Mouse (Mus musculus): ENCODE results near the gene Lyrm7.
A peak's percentile ranks its signal among the peaks of the same experiment; 100 is the strongest.
"Not testable (repeated sequence)": the region's sequence is repeated elsewhere in the genome, so short reads cannot be mapped to it uniquely, and the experiment has no call there.

Gene Lyrm7

DNA sequence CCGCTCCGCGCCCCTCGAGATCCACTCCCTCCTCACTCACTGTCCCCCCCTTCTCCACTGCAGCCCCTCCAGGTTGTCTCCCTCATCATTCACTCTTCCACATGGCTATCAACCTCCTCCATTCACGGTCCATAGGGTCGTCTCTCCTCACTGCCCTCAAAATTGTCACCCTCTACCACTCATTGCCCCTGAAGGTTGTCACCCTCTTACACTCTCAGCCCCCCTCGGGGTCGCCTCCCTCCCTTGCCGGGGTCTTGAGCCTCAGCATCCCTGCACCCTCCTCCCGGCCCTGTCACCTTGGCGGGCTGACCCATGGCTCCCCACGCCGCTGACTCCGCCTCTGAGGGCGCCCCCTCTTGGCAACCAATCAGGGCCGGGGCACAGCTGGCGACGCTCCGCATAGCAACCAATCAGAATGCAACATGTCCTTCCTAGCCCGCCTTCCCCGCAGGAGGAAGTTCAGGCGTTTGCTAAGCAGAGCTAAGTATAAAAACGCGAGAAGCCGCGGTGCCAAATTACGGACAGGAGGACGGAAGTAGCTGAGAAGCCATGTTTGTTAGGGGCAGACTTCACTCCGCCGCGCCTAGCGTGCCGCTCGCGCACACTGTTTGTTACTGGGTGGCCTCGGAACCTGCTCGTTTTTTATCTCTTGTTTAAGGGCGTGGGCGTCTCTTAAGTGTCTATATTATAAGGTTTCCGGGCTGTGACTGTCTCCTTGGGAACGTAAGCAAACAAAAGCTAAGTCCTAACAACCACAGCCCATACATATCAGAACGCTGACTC is at the start of gene Lyrm7:
TSS of gene Lyrm7 (minus strand) at position 661 of the 783 bp plus-strand sequence.
- DNase-seq (ENCODE audit: low read depth) = peak; percentile 94

DNA sequence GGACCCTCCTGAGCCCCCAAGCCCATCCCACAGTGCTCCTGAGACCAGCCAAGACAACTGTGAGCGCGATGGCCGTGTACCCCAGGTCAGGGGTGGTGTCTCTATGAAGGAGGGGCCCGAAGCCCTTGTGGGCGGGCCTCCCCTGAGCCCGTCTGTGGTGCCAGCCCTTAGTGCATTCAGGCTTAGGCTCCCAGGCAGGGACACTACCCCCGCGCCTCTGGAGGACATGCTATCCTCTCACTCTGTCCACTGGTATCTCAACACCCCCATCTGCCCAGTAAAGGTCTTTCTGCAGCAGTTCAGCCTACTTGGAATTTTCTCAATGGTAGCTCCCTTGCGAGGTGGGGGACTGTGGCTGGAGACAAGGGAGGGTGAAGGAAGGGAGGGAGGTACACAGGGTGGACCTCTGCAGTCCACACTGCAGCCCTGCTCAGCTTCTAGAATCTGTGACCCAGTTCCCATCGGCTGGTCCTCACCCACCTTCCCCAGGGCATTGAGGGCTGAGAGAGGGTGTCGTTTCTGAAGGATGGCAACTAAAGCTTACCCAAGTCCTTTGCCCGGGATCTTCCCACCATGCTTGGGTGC is 49.5 kb upstream of the Lyrm7 start:
- no peak for DNase-seq (ENCODE audit: low read depth)

DNA sequence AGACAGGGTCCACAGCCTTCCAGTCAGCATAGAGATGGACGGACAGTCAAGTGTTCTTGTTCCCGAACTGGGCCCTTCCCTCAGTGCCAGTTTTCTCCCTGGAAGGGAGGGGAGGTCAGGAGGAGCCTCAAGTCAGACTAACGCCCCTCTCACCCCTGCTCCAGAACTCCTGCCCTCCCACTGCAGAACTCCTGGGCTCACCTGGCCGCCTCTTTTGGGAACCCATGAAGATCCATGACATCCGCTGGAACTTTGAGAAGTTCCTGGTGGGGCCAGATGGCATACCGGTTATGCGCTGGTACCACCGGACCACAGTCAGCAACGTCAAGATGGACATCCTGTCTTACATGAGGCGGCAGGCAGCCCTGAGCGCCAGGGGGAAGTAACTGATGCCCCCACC is 48.6 kb upstream of the Lyrm7 start:
- no peak for DNase-seq (ENCODE audit: low read depth)

- DNase-seq (ENCODE audit: low read depth) = no peak
These were observed 46.5 kb upstream of the Lyrm7 start for GRCm38 (mm10) chr11:54907259-54907658.

DNA sequence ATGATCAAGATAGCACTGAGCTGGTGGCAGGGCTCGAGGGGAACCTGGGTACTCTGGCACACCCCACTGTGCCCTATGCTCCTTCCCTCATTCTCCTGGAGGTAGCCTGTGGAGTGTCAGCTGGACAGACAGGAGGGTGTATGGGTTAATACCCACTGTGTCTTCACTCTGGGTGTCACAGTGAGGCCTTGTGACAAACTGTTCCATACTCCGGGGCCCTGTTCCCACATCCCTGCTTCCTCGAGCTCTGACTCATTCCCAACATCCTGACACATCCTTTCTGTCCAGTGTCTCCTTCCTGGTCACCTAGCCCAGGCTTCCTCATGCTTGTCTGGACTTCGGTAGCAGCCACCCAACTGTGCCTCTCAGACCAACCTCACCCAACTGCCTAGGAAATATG is 45.8 kb upstream of the Lyrm7 start:
- DNase-seq (ENCODE audit: low read depth) = no peak

- no peak for DNase-seq (ENCODE audit: low read depth)
These were observed 45.2 kb upstream of the Lyrm7 start for GRCm38 (mm10) chr11:54905931-54906330.

DNA sequence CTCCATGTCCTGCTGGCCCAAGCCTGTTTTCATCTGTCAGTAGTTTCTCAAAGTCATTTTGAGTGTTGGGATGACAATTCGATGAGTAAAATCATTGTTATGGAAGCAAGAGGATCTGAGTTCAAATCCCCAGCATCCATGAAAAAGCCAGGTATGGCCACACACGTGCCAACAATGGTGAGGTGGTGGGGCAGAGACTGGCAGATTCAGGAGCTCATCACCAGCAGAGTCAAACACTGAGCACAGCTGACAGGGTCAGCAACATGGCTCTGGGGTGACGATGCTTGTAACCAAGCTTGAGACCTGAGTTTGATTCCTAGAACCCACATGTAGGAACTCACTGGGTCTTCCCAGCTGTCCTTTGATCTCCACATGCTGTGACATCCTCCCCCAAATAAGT is 44.4 kb upstream of the Lyrm7 start:
- no peak for DNase-seq (ENCODE audit: low read depth)

DNA sequence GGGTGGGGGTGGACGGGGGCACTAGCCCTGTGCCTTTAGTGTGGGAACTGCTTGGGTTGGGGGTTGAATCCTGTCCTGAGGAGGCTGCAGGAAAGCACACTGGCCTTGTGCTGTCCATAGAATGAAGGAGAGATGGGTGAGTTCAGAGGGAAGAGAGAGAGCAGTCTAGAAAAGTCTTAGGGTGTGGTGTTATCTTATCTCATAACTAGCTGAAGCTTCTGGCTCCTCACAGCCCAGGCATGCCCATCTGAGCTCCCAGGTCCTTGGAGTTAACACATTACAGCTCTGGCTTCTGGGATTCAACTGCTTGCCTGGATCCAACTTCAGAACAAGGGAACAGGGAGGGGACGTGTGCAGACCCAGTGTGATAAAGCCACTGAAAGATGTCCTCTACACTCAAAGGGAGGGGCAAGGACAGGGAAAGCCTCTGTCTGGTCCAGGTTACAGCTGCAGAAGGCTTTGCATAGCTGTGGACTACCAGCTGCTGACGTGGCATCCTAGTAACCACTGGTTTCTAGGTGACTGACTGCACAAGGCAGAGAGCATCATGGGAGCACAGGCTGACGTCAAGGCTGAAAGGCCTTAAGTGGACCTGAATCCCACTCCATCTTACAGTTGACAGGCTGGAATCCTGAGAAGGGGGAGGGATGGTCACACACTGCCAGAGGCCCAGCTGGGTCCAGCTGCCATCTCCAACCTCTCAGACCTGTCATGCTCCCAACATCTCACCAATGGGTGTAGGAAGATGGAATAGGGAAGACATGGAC is 43.4 kb upstream of the Lyrm7 start:
- no peak for DNase-seq (ENCODE audit: low read depth)

DNA sequence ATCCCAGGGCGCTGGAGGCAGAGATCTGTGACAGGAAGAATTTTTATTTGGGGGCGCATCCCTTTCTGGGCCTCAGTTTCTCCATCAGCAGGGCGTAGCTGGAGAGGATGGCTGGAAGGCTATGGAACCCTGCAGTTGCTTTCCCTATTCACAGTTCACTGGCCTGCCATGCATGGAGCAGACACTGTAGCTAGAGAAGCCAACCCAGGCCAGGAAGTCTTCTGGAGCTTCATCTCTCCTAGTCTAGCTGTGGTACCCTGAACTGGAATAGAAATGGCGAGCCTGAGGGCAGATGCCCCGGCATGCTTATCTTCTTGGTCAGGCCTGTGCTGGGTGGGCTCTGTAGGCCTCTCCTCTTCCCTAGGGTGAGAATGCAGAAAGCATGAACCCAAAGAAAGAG is 42.6 kb upstream of the Lyrm7 start:
- DNase-seq (ENCODE audit: low read depth) = no peak

DNA sequence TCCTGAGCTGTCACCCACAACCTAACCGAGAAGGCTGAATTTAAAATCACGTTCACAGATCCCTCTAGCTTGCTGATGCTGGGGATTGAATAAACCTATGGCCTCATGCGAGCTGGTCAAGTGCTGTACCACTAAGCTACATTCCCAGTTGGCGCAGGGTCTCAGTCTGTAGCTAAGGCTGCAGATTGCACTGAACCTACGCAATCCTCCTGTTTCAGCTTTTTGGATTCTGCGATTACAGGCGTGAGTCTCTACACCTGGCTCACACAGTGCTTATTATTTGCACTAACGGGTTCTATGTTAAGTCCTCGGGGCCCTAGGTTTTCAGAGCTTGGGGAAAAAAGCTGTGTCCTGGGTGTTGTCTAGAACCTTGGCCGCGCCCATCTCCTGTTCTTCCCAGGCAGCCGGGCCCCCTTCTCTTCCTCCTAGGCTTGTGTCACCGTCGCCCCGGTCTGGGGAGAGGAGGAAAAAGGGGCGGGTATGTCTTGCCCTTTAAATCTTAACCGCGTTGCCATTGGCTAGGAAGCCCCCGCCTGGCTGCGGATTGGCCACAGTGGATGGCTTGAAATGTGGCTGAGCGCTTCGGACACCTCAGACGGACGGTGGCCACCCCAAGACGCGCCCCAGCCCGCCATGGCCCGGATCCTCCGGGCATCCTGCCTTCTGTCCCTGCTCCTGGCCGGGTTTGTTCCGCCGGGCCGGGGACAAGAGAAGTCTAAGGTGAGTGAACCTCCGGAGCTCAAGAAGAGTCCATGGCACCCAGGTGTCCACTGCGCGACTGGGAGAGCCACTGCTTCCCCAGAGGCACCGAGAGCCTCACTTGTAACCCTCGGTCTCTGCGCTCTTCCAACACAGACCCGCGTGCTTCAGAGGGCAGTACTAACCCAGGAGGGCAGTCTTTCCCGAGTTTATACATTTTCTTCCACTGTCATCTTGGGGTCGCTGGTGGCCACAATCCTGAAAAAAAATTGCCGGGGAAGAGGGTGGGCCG is 41.9 kb upstream of the Lyrm7 start, which contains the start of gene Gpx3:
TSS of gene Gpx3 (plus strand) at position 121 of the 991 bp plus-strand sequence.
- DNase-seq (ENCODE audit: low read depth) = no peak

GRCm38 (mm10) chr11:54899657-54900056 is 38.9 kb upstream of the Lyrm7 start:
- no peak for DNase-seq (ENCODE audit: low read depth)

- DNase-seq (ENCODE audit: low read depth) = peak; percentile 81
These were observed 36.8 kb upstream of the Lyrm7 start for GRCm38 (mm10) chr11:54897470-54897869.

- DNase-seq (ENCODE audit: low read depth) = not testable (repeated sequence)
These were observed 35.9 kb upstream of the Lyrm7 start for GRCm38 (mm10) chr11:54896646-54897045.

GRCm38 (mm10) chr11:54894589-54894988 is 33.9 kb upstream of the Lyrm7 start:
- DNase-seq (ENCODE audit: low read depth) = no peak

- no peak for DNase-seq (ENCODE audit: low read depth)
These were observed 31.4 kb upstream of the Lyrm7 start for GRCm38 (mm10) chr11:54892091-54892490.

GRCm38 (mm10) chr11:54891341-54891740 is 30.6 kb upstream of the Lyrm7 start:
- DNase-seq (ENCODE audit: low read depth) = no peak

GRCm38 (mm10) chr11:54887927-54888326 is 27.2 kb upstream of the Lyrm7 start:
- no peak for DNase-seq (ENCODE audit: low read depth)

GRCm38 (mm10) chr11:54885406-54885805 is 24.7 kb upstream of the Lyrm7 start:
- no peak for DNase-seq (ENCODE audit: low read depth)

DNA sequence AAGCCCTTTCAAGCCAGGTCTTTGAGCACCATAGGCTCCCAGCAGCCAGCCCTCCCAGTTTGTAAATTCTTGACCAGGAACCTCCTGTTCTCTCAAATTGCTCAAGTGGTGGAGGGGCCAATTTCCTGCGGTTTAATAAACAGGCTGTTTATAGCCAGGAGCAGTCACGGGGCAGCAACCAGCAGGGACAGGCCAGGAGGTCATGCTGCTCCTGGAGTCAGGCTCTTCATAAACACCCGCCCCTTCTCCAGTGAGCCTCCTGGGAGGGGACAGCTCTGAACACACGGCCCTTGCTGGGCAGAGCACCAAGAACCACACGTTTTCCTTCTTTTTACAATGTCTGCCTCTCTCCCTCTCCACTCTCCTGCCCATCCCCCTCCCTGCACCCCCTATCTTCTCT is 24.2 kb upstream of the Lyrm7 start:
- peak; percentile 87 for DNase-seq (ENCODE audit: low read depth)

DNA sequence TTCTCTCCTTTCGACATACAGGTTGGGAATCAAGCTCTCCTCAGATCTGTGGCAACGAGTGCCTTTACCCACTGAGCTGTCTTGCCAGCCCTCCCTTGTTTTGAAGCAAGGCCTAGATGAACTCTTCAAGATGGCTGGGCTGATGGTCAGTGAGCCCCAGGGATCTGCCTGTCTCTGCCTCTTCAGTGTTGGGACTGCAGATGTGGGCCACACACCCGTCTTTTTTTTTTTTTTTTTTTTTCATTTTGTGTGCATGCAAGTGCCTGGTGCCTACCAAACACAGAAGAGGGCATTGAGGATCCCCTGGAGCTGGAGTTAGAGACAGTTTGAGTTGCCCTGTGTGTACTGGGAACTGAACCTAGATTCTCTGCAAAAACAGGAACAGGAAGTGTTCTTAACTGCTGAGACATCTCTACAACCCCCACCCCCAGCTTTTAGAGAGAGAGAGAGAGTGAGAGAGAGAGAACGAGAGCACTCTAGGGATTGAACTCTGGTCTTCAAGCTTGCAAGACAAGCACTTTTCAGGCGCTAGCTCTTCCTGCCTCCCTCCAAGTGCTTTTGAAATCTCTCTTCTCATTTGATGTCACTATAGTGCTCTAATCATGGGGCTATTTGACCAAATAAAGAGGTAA is 23.6 kb upstream of the Lyrm7 start:
- DNase-seq (ENCODE audit: low read depth) = no peak

DNA sequence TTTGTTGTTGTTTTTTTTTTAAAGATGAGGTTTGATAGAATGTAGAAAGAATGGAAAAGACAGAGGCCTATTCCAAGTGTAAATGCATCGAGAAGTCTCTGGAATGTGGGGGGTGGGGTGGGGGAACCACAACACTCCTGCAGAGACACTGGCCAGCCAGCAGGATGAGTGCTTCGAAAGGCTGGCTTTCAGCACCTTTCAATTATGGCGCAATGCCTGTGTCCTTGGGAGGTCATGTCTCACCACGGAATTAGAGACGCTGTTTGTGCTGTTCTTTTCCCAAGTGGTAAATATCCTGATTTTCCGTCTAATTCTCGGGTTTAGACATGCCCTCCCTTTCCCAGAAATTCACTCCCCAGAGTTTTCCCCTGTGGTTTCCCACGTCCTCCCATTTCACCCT is 22.0 kb upstream of the Lyrm7 start:
- peak; percentile 98 for DNase-seq (ENCODE audit: low read depth)

Data from fibroblast of lung, adult 2 months (primary cell).